Mouse (Mus musculus): ENCODE measurements around the gene Slc9a5. TPM values are rescaled to one million over a fixed set of nuclear protein-coding genes. Genes with fewer than 3 reads are reported as not detected.

Gene Slc9a5
- total and polyA plus RNA-seq, 3 experiments, result 0.95 to 4.5 (median 3.1) TPM

GRCm38 (mm10) chr8:105349096-105349771 lies 591 bp downstream of the Slc9a5 start:
- H3K4me1 ChIP-seq (ENCODE audit: control insufficient read depth in 1 of 2, insufficient read depth in 2 of 2), result peaks cover 15 to 38% of the 10 kb centered on the region in 2 experiments
- in situ Hi-C loops (cut with MboI; ENCODE audit: low pct_ligation_motif_present, low pct_unique_long_range_greater_than_20kb, low sequenced_read_pairs) (no loop called here), dilution Hi-C loops (cut with MboI; ENCODE audit: extremely low pct_ligation_motif_present, extremely low pct_unique_long_range_greater_than_20kb, low sequenced_read_pairs) (no loop called here)
- H3K36me3 ChIP-seq (replicated peaks in 1 of 2; ENCODE audit: control insufficient read depth in 1 of 2, insufficient read depth in 1 of 2, low read length in 1 of 2), result no peaks in the 10 kb centered on the region
- peak overlapping the region; percentile 56 to 80 (median 67) for H3K4me3 ChIP-seq (replicated peaks in 1 of 3; ENCODE audit: low read depth in 2 of 3, low read length in 2 of 3, poor library complexity in 1 of 3)
- no peak for DNase-seq (ENCODE audit: extremely low read depth)
- H3K9ac ChIP-seq (ENCODE audit: insufficient read depth, low read depth), result peak overlapping the region; percentile 56
- H3K9me3 ChIP-seq (replicated peaks; ENCODE audit: low read length), result no peaks in the 10 kb centered on the region
- H3K4me2 ChIP-seq (ENCODE audit: insufficient read depth, low read depth, poor library complexity, severe bottlenecking), result peak overlapping the region; percentile 90
- H3K27ac ChIP-seq (ENCODE audit: insufficient read depth, low read depth), result no peak overlapping the region
- TF ChIP-seq KAT2A (IDR thresholded peaks at IDR 0.05; ENCODE audit: insufficient replicate concordance, low read length) (no peak), ZNF384 (IDR thresholded peaks at IDR 0.05; ENCODE audit: low read depth, low read length) (no peak), USF1 (IDR thresholded peaks at IDR 0.05; ENCODE audit: low read depth, low read length) (peak; percentile 17; the same call in 1 of the 2 replicates), SIN3A (IDR thresholded peaks at IDR 0.05; ENCODE audit: low read length) (no peak), MEF2A (IDR thresholded peaks at IDR 0.05; ENCODE audit: borderline replicate concordance, low read depth, low read length) (no peak), MAX (IDR thresholded peaks at IDR 0.05; ENCODE audit: low read length) (no peak), ZKSCAN1 (IDR thresholded peaks at IDR 0.05; ENCODE audit: borderline replicate concordance, low read depth, low read length) (no peak), UBTF (IDR thresholded peaks at IDR 0.05; ENCODE audit: low read depth, low read length) (0 out of 2 replicates have a peak, but pooled peaks have one; percentile 10), ZC3H11A (IDR thresholded peaks at IDR 0.05; ENCODE audit: low read depth, low read length) (no peak), GABPA (IDR thresholded peaks at IDR 0.05; ENCODE audit: insufficient replicate concordance, low read depth, low read length) (no peak)
- peaks cover 17% of the 10 kb centered on the region for H3K27me3 ChIP-seq (replicated peaks)
- H3K79me2 ChIP-seq (replicated peaks; ENCODE audit: control insufficient read depth, extremely low read depth, insufficient read depth, poor library complexity, severe bottlenecking), result no peaks in the 10 kb centered on the region; the same call in 1 of the 2 replicates

GRCm38 (mm10) chr8:105350186-105350585 lies 1.5 kb downstream of the Slc9a5 start:
- Histone ChIP-seq H3K79me2 (replicated peaks; ENCODE audit: control insufficient read depth, extremely low read depth, insufficient read depth, poor library complexity, severe bottlenecking) (no peaks in the 10 kb centered on the region; the same call in 1 of the 2 replicates), H3K9ac (ENCODE audit: insufficient read depth, low read depth) (no peak overlapping the region), H3K36me3 (replicated peaks in 1 of 2; ENCODE audit: control insufficient read depth in 1 of 2, insufficient read depth in 1 of 2, low read length in 1 of 2) (no peaks in the 10 kb centered on the region), H3K9me3 (replicated peaks; ENCODE audit: low read length) (no peaks in the 10 kb centered on the region), H3K4me3 (replicated peaks in 1 of 3; ENCODE audit: low read depth in 2 of 3, low read length in 2 of 3, poor library complexity in 1 of 3) (no peak overlapping the region), H3K27ac (ENCODE audit: insufficient read depth, low read depth) (no peak overlapping the region), H3K4me1 (ENCODE audit: control insufficient read depth in 1 of 2, insufficient read depth in 2 of 2) (peaks cover 19 to 37% of the 10 kb centered on the region in 2 experiments), H3K4me2 (ENCODE audit: insufficient read depth, low read depth, poor library complexity, severe bottlenecking) (no peak overlapping the region), H3K27me3 (replicated peaks) (peaks cover 17% of the 10 kb centered on the region)
- DNase-seq (ENCODE audit: extremely low read depth), result no peak
- in situ Hi-C loops (cut with MboI; ENCODE audit: low pct_ligation_motif_present, low pct_unique_long_range_greater_than_20kb, low sequenced_read_pairs) (loop anchor here (5.0 kb wide), 1 partner anchor 37 kb away; no protein-coding TSS in a partner anchor), dilution Hi-C loops (cut with MboI; ENCODE audit: extremely low pct_ligation_motif_present, extremely low pct_unique_long_range_greater_than_20kb, low sequenced_read_pairs) (no loop called here)
- no peak for TF ChIP-seq MAZ (IDR thresholded peaks at IDR 0.05; ENCODE audit: low read depth, low read length)
- no peak for TF ChIP-seq KAT2A (IDR thresholded peaks at IDR 0.05; ENCODE audit: insufficient replicate concordance, low read length)
- no peak for TF ChIP-seq SIN3A (IDR thresholded peaks at IDR 0.05; ENCODE audit: low read length)
- no peak for TF ChIP-seq MYC (IDR thresholded peaks at IDR 0.05; ENCODE audit: low read depth, low read length)
- no peak for TF ChIP-seq IRF4 (IDR thresholded peaks at IDR 0.05; ENCODE audit: low read depth, low read length)
- TF ChIP-seq SMC3 (IDR thresholded peaks at IDR 0.05; ENCODE audit: low read depth, low read length), result no peak
- no peak for TF ChIP-seq EP300 (IDR thresholded peaks at IDR 0.05; ENCODE audit: low read length)
- no peak for TF ChIP-seq TCF12 (IDR thresholded peaks at IDR 0.05; ENCODE audit: low read depth, low read length)
- no peak for TF ChIP-seq USF2 (conservative IDR thresholded peaks at IDR 0.05; ENCODE audit: low read depth, low read length)
- TF ChIP-seq PAX5 (IDR thresholded peaks at IDR 0.05; ENCODE audit: low read length), result no peak
- TF ChIP-seq POLR2AphosphoS2 (IDR thresholded peaks at IDR 0.05; ENCODE audit: low read depth, low read length), result no peak
- TF ChIP-seq CHD1 (IDR thresholded peaks at IDR 0.05; ENCODE audit: low read depth, low read length), result no peak
- no peak for TF ChIP-seq CTCF (conservative IDR thresholded peaks at IDR 0.05 in 1 of 2, IDR thresholded peaks at IDR 0.05 in 1 of 2; ENCODE audit: low read depth in 2 of 2, low read length in 2 of 2)
